Mouse (Mus musculus): ENCODE measurements around the gene Hmox2. TPM values are rescaled to one million over a fixed set of nuclear protein-coding genes. Genes with fewer than 3 reads are reported as not detected.
A peak's percentile ranks its signal among the peaks of the same experiment; 100 is the strongest.
"Not testable (repeated sequence)": the region's sequence is repeated elsewhere in the genome, so short reads cannot be mapped to it uniquely, and the experiment has no call there.

Gene Hmox2
- polyA plus RNA-seq (2012; rRNA removed): 49.5 and 53.2 TPM in 2 replicates

DNA sequence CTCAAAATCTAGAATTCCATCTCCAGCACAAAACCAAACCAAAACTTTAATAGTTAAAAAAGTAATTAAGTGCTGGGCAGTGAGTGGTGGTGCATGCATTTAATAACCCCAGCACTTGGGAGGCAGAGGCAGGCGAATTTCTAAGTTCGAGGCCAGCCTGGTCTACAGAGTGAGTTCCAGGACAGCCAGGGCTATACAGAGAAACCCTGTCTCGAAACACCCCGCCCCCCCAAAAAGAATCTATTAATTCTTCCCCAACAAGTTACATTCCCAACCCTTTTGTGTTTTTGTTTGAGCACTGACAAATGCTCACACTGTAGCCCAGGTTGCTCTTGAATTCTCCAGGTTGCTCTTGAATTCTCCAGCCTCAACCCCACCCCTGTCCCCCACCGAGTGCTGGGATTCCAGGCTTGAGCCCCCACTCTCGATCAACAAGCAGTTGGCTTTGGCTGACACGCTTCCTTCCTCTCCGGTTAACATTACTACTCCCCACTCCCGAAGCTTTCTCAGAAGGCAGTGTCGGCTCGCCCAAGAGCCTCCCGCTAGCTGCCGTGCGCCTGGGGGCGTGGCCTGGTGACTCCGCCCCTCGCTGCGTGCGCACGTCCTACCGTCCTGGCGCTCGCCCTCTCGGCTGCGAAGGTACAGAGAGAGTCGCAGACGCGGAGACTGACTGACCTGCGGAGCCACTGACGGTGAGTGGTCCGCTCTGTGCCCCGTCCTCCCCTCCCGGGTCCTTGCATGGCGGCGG lies at the start of gene Hmox2:
Hmox2 (plus strand) TSS at position 582 of the 748 bp plus-strand sequence.
- DNase-seq (ENCODE audit: low read depth): no peak

- no peak for DNase-seq (ENCODE audit: low read depth)
Measured at GRCm38 (mm10) chr16:4676836-4677235, 49.3 kb upstream of the Hmox2 start.

DNA sequence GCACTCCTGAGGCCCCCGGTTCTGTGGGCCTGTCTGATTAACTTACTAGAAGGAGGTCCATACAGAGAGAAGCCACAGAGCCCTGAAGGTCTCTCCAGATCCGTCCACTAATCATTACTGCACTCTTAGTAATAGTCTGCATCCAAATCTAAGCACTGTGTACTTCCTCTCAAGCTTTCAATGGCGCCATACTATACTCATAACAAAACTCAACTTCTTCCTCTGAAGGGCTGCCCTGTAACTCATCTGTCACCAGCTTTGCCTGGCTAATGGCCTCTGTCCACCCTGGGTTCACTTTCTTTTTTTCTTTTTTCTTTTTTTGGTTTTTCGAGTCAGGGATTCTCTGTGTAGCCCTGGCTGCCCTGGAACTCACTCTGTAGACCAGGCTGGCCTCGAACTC lies 48.1 kb upstream of the Hmox2 start:
- DNase-seq (ENCODE audit: low read depth): no peak

DNA sequence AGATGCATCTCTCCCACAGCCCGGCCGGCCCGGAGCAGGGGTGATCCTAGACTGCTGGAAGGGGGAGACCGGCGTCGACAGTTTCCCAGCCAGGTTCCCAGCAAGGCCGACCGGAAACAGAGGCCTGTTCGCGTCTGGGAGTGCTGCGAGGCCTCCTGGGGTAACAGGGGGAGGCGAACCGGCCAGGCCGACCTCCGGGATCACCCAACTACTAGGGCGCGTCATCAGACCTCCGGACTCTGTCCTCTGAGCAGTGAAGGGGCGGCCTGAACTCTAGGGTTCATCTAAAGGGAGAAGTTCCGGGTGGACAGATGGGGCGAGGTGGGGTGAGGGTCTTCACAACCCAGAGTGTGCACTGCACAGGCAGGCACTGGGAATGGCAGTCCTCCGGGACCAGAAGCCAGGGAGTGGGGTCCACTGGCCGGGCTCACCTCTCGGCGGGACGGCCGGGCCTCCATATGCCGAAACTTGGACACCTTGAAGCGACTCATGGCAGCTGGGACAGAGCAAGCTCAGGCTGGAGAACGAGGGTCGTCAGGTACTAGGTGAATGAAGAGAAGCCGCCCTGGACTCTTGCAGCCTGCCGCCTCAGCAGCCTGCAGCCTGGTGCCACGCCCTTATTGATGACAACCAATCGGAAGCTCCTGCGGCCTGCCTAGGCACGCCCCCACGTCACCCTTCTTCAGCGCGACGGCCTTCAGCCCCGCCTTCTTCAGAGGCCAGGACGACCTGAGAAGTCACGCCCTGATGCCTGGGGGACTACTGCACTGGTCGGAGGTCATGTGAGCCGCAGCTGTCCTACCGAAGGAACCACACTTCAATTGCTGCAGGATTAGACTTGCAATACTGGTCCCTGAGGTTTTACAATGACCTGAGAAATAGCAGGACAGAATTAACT lies 46.8 kb upstream of the Hmox2 start, which contains the start of gene Coro7:
Coro7 (minus strand) TSS at position 657 of the 898 bp plus-strand sequence.
- DNase-seq (ENCODE audit: low read depth): peak; percentile 83

DNA sequence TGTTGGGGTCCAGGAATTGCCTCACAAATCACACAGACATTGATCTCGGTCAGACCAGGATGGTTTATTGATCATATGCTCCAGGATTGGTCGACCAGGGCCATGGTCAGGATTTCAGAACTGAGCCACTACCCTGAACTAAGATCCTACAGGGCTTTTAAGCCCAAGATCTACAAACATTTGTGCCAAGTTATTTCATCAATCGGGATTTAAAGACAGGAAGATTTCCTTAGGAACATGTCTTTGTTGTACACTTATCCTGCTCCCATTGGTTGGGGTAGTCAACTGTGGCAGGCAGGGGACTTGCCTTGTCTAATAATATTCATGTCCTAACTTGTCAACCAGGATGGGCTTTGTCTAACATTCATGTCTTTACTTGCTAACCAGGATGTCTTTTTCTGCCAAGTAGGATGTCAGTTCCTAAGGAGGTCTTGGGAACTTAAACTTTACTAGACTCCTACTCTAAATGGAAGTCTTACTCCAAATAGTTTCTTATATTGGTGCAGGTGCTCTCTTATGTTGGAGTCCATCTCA lies 45.2 kb upstream of the Hmox2 start:
- DNase-seq (ENCODE audit: low read depth): peak; percentile 65

DNA sequence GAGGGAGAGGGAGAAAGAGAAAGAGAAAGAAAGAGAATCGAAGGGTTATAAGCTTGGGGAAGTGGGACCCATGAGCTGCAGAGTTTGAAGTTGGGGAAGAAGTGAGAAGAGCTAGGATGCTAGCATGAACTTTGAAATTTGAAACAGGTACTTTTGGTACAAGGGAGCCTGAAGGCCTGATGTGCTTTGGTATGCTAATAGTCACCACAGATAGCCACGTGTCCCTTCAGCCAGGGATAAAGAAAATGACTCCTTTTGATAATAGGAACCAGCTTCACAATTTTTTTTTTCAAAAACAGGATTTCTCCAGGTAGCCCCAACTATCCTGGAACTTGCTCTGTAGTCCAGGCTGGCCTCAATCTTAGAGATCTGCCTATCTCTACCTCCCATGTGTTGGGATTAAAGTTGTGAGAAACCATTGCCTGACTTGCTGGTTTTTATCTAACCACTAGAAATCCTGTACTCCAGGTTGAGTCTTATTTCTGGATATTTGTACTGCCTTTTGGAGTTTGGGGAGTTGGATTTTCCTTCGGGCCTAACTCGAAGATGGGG lies 43.5 kb upstream of the Hmox2 start:
- DNase-seq (ENCODE audit: low read depth): no peak

- no peak for DNase-seq (ENCODE audit: low read depth)
Measured at GRCm38 (mm10) chr16:4683193-4683580, 43.0 kb upstream of the Hmox2 start.

DNA sequence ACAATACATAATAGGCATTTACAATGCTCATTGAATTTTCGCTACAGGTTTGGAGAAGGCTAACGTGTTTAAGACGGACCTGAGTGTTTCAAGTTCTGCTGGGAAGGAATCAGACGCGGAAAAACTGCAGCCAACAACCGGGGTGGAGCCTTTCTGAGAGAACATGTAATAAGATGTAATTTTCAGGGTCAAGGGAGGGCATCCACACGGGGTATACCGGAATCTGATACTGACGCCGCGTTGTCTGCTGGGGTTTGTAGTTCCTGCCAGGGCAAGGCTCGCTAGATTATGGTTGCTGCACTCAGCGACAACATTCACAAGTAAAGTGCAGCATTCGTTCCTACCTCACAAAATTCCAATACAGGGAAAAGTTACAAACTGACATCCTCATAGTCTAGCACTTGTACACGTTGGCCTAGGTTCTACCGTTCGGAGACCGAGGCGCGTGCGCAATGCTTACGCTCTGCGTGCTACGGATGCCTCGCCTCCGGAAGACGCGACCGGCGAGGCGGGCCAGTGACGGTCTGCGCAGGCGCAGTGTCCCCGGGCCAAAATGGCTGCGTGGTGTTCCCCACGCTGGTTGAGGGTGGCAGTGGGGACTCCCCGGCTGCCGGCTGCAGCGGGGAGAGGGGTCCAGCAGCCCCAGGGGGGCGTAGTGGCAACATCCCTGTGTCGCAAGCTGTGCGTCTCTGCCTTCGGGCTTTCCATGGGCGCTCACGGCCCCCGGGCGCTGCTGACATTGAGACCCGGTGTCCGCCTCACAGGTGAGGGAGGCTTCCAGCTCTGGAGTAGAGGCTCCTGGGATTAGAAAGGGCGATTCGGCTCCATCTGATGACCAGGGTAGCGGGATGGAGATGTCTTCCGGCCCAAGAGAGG lies 42.3 kb upstream of the Hmox2 start:
- DNase-seq (ENCODE audit: low read depth): peak; percentile 70

DNA sequence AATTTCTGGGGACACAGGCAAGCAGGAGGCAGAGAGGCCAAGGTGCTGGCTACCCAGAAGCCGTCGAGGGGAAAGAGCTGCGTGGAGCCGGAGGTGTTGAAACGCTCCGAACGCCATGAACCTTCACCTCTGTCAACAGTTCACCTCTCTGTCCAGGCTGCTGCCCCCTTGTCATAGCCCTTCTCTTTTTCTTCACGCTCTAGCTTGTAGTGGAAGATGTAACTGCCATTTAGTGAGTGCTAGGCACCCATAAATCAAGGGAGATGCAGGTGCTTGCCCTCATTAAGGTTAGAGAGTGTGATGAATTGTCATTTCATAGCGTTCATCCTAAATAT lies 41.7 kb upstream of the Hmox2 start:
- no peak for DNase-seq (ENCODE audit: low read depth)

DNA sequence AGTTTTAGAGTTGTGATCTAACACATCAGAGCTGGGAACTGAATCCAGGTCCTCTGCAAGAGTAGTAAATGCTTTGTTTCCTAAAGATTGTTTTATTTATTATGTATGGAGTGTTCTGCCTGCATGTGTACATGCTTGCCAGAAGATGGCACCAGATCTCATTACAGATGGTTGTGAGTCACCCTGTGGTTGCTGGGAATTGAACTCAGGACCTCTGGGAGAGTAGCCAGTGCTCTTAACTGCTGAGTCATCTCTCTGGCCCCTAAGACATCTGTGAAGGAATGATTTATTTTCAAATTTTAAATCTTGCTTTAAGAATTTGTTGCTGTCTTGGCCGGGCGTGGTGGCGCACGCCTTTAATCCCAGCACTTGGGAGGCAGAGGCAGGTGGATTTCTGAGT lies 36.8 kb upstream of the Hmox2 start:
- not testable (repeated sequence) for DNase-seq (ENCODE audit: low read depth)

DNA sequence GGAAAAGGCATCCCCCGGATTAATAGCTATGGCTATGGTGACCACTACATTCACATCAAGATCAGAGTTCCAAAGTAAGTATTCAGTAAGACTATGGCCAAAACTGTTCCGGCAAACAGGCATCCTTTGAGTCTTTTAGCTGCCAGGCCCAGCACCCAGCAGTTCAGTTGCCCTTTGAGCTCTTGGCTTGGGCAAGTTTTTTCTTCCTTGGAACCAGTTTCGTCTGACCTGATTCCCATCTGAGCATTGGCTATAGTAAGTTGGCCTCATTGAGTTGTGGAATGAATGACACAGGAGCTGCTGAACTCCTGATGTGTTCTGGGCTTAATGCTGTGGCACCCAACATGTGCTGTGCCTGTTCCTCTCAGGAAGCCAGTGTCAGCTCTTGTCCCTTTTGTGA lies 24.9 kb upstream of the Hmox2 start:
- no peak for DNase-seq (ENCODE audit: low read depth)

- peak; percentile 76 for DNase-seq (ENCODE audit: low read depth)
Measured at GRCm38 (mm10) chr16:4702646-4703045, 23.5 kb upstream of the Hmox2 start.

- DNase-seq (ENCODE audit: low read depth): no peak
Measured at GRCm38 (mm10) chr16:4705541-4705940, 20.6 kb upstream of the Hmox2 start.

- no peak for DNase-seq (ENCODE audit: low read depth)
Measured at GRCm38 (mm10) chr16:4711173-4711572, 15.0 kb upstream of the Hmox2 start.

DNA sequence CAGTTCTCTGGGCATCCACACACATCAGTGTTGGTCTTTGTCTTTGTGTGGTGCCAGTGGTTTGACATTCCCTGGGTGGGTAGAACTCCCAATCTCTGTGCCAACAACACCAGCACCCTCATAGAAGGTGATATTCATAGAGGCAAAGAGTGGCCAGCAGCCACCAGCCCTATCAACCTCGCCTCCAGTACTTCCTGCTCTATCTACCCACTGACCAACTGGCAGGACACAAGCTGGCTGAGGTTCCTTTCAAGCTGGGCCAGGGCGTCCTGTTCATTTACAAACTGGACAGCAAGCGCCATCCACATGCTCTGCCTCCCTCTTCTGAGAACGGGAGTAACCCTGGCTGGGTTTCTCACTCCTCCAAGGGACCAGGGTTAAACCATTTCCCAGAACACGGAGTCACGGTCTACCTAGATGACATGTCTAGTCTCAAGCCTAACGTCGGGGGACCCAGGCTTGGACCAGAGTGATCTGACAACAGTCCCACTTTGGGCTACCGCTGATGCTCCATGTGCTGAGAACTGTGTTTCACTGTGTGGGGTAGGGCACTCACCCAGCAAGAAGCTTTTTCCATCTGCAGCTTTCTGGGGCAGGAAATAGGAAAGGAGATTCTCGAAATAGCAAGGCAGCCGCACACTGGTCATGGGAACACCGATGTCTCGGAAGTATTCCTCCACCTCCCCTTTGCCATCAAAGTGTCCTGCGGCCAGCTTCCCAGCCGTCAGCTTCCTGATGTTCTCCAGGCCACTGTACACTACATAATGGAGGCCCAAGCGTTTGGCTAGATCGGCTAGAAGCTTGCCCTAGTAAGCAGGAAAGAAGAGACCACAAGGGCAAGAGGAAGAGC lies 12.1 kb upstream of the Hmox2 start:
- DNase-seq (ENCODE audit: low read depth): no peak

DNA sequence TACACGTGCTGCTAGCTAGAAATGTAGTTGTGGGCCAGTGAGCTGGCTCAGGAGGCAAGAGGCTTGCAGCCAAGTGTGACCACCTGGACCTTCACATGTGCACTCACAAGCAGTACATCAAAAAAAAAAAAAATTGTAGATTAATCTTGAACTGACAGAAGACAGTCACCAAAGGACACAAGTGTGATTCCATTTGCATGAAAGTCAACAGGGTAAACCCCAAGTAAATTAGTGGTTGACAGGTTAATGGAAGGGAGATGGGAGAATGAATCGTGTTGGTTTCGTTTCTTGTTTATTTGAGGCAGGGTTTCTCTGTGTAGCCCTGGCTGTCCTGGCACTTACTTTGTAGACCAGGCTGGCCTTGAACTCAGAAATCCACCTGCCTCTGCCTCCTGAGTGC lies 8.3 kb upstream of the Hmox2 start:
- no peak for DNase-seq (ENCODE audit: low read depth)

DNA sequence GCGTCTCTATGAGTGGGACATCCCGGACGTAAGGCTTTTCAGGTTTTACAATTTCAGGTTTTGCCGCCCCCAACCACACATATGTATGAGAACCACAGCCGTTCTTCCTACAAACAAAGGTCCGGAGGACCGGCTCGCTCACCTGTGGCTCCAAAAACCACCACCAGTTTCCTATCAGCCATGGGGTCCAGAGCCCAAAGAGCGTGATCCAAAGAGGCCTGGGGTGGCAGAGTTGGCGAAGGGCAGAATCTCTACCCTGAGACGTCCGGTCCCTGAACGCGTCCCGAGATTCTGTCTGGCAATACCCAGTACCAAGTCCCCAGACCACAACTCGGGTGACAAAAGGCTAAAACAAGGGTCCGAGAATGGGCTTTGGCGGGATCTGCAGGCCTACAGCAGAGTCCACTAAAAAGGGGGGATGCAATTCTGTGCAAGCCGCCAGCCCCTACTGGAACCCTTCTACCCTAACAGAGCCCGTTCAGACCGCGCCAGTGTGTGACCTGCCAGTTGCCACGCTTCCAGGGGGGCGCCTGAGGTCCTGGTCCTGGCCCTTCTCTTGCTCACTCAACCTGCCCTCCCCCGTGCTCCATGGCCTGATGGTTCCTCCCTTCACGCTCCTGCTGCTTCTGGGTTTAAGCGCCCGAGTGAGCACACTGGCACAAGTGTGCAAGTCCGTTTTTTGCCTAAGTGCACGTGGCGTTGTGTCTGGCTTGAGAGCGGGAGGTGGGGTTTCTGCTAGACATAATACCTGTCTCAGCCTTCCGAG lies 7.2 kb upstream of the Hmox2 start, which contains the start of gene Nmral1:
Nmral1 (minus strand) TSS at position 604 of the 766 bp plus-strand sequence.
- no peak for DNase-seq (ENCODE audit: low read depth)

- no peak for DNase-seq (ENCODE audit: low read depth)
Measured at GRCm38 (mm10) chr16:4722128-4722914, 3.8 kb upstream of the Hmox2 start.

DNA sequence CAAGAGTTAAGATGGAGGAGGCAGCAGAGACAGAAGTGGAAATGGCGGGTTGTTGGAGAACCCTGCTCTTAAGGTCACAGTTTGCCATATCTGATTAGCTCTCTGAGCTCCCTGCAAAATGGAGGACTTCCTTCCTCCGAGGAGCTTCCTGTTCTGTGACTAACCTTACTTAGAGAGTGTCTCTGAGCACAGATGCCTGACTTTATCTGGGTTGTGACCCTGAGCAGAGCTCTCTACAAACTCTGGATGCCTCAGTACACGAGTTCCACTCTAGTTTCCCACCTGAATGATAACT lies 3.3 kb upstream of the Hmox2 start:
- DNase-seq (ENCODE audit: low read depth): no peak
